Mouse (Mus musculus): Measurements from ENCODE around the gene Rassf4.

- TF ChIP-seq CTCF (conservative IDR thresholded peaks at IDR 0.05 in 1 of 2, IDR thresholded peaks at IDR 0.05 in 1 of 2; ENCODE audit: low read depth in 2 of 2, low read length in 2 of 2): no peak
- TF ChIP-seq EP300 (IDR thresholded peaks at IDR 0.05; ENCODE audit: low read length): no peak
- TF ChIP-seq MAZ (IDR thresholded peaks at IDR 0.05; ENCODE audit: low read depth, low read length): no peak
- TF ChIP-seq ZNF384 (IDR thresholded peaks at IDR 0.05; ENCODE audit: low read depth, low read length): no peak
- no peak for TF ChIP-seq E2F4 (IDR thresholded peaks at IDR 0.05; ENCODE audit: insufficient replicate concordance, low read depth, low read length)
- no peak for TF ChIP-seq POLR2AphosphoS2 (IDR thresholded peaks at IDR 0.05; ENCODE audit: low read depth, low read length)
- no peak for TF ChIP-seq ZKSCAN1 (IDR thresholded peaks at IDR 0.05; ENCODE audit: borderline replicate concordance, low read depth, low read length)
- no peak for TF ChIP-seq JUN (IDR thresholded peaks at IDR 0.05; ENCODE audit: insufficient read depth, low read depth, low read length)
- TF ChIP-seq GABPA (IDR thresholded peaks at IDR 0.05; ENCODE audit: insufficient replicate concordance, low read depth, low read length): no peak
Observed at GRCm38 (mm10) chr6:116629766-116630165, 44.0 kb downstream of the Rassf4 start.

Data from CH12.LX (cell line).